Mouse (Mus musculus): ENCODE measurements around the gene Lbhd1.
A peak's percentile ranks its signal among the peaks of the same experiment; 100 is the strongest.

Lbhd1 gene

DNA sequence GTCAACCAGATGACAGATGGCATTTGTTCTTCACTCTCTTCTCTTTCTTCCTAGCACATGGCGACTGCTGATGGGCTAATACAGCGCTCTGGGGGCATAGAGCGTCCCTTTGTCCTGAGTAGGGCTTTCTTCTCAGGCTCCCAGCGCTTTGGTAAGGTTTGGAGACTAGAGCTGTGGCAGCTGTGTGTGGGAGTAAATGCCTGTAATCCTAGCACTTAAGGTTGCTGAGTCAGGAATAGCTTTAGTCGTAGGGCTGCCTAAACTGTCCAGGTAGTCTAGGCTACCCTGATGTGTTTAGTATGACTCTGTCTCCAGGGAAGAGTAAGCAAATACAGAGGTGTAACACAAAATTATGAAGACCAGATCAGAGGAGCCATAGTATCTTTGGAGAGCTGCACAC is 28.3 kb downstream of the Lbhd1 start:
- DNase-seq (ENCODE audit: low read depth): no peak

GRCm38 (mm10) chr19:8914212-8914611 is 30.7 kb downstream of the Lbhd1 start:
- DNase-seq (ENCODE audit: low read depth): no peak

GRCm38 (mm10) chr19:8919000-8919399 is 35.5 kb downstream of the Lbhd1 start:
- peak; percentile 83 for DNase-seq (ENCODE audit: low read depth)

DNA sequence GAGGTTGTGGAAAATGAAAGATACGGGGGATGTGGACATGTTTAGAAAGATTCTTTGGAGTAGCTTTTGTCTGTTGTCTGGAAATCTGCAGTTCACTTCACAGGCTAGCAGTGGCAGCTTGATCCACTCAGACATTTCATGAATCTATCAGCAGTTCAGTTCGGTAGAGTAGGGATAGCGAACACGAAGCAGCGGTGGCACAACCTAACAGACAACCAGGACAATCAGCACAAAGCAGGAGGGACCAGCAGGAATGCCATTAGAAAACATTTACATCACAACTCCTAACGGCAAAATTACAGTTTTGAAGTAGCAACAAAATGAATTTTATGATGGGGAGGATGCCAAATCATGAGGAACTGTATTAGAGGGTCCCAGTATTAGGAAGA is 36.1 kb downstream of the Lbhd1 start:
- DNase-seq (ENCODE audit: low read depth): no peak

GRCm38 (mm10) chr19:8920073-8920736 is 36.7 kb downstream of the Lbhd1 start, which contains the start of gene B3gat3:
Gene B3gat3 (plus strand): TSS chr19:8920374.
- DNase-seq (ENCODE audit: low read depth): peak; percentile 91

DNA sequence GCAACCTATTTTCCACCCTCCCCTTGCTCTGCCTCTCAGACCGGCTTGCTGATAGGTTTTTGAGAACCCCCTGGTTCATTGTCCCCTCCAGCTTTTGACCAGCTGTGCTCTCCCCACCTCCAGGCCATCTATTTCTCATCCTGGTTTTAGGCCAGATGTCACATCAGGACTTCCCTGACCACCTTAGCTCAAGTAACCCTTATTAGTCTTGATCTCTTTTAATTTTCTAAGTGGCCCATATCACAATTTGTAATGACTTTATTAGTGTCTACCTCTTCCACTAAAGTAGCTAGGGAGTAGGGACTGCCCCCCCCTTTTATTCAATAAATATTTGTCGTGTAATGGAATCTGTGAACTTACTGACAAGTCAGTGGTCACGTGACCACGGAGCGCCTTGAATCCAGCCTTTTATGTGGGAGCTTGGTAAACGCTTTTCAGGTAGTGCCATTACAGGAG is 37.3 kb downstream of the Lbhd1 start:
- peak; percentile 85 for DNase-seq (ENCODE audit: low read depth)

DNA sequence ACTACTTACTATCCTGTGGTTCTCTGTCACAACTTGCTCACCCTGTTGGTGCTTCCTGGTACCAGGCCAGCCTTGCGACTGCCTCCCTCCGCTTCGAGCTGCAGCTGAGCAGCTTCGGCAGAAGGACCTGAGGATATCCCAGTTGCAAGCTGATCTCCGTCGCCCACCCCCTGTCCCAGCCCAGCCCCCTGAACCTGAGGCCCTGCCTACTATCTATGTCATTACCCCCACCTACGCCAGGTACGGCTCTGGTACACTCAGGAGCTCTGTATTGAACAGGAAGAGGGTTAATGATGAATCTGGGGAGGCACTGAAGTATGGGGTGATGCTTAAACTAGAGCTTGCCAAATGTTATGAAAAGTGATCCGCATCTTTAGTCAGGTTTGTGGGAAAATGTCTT is 38.2 kb downstream of the Lbhd1 start:
- peak; percentile 53 for DNase-seq (ENCODE audit: low read depth)

GRCm38 (mm10) chr19:8926766-8927165 is 43.2 kb downstream of the Lbhd1 start:
- peak; percentile 63 for DNase-seq (ENCODE audit: low read depth)

DNA sequence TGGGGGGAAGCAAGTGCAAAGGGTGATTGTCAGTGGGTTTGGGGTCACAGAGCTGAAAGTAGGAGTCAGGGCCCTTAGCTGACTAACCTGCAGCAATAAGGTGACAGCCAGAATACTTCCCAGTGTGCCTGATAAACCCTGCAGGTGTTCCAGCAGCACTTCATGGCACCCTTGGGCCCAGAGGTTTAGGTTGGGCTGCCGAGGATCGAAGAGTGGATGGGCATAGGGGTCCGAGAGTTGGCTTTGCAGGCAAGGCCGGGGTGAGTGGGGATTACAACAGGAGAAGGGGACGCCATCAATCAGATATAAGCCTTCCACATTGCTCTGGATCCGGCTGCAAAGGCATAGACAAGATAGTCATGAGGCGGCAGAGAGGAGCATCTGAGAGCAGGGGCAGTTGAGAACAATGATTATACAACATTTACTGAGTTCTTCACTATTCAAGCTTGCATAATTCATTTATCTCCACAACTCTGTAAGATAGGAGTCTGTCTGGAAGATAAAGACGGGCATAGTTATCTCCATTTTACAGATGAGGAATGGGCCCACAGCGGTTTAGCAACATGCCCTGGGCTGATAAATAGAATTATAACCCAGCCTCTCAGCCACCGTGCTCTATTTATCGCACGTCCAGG is 44.5 kb downstream of the Lbhd1 start:
- no peak for DNase-seq (ENCODE audit: low read depth)

DNA sequence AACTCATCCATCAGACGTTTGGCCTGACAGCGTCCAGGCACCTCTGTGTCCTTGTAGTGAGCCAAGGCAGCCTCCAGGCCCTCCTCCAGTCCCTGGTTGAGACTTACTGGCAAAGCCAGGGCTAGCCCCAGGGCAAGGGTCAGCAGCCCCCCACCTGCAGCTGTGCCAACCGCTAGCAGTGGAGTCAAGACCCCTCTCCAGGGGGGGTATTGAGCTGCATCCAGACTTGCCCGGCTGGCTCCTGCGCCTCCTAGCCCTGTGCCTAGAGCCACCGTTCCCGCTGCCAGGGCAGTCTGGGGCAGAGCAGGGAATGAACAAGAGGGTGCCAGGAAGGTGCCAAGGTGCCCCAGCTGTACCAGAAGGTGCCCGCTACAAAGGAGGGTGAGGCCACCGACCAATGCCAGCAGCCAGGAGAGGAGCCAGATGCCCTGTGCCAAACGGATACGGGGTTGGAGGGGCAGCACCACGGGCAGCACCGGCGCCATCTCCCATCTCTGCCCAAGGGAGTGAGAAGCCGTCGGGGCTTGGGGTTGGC is 45.2 kb downstream of the Lbhd1 start:
- no peak for DNase-seq (ENCODE audit: low read depth)

DNA sequence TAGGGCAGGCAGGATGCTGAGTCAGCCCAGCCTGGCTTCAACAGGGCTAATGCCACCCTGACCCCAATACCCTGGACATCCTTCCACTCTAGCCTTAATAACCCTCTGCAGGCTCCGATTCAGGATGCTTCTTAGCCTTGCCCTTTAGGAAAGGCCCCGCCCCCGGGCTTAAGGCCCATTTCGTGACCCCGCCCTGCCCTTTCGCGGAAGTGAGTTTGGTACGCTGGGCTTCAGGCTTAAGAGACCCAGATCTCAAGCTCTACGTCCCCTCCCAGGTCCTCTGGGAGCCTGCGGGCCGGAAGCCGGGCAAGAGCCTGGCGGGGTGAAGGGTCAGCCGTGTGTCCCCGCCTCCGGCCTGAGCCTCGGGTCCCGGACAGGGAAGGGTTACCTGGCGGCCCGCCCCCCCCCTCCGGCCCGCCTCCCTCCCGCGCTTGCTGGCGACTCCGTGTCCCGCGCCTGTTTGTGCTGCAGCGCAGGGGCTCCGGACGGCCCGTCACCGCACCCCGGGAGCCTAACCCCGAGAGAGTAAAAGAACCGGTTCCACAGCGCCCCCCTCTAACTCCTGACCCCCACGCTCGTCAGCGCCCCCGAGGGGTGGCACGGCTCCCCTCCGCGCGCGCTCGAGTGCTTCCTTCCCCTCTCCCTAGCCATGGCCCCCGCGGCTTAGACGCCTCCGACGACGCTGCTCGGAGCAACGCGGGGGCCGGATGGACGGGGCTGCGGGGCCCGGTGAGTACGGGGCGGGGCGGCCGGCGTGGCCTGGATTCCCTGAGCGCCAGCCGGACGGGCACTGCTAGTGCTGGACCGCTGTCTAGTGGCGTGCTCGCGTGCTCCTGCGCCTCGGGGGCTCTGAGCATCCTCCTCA is 45.9 kb downstream of the Lbhd1 start, which contains the start of the genes Rom1 and Eml3:
Rom1 (minus strand) TSS at position 133 of the 865 bp plus-strand sequence.
Eml3 (plus strand) TSS at position 329 of the 865 bp plus-strand sequence.
- DNase-seq (ENCODE audit: low read depth): peak; percentile 93

GRCm38 (mm10) chr19:8930117-8930516 is 46.6 kb downstream of the Lbhd1 start:
- no peak for DNase-seq (ENCODE audit: low read depth)

GRCm38 (mm10) chr19:8930771-8931170 is 47.2 kb downstream of the Lbhd1 start:
- DNase-seq (ENCODE audit: low read depth): no peak

GRCm38 (mm10) chr19:8936736-8937135 is 53.2 kb downstream of the Lbhd1 start:
- DNase-seq (ENCODE audit: low read depth): no peak

- no peak for DNase-seq (ENCODE audit: low read depth)
Observed at GRCm38 (mm10) chr19:8940526-8941133, 57.1 kb downstream of the Lbhd1 start.

- no peak for DNase-seq (ENCODE audit: low read depth)
Observed at GRCm38 (mm10) chr19:8941136-8941514, 57.6 kb downstream of the Lbhd1 start.

DNA sequence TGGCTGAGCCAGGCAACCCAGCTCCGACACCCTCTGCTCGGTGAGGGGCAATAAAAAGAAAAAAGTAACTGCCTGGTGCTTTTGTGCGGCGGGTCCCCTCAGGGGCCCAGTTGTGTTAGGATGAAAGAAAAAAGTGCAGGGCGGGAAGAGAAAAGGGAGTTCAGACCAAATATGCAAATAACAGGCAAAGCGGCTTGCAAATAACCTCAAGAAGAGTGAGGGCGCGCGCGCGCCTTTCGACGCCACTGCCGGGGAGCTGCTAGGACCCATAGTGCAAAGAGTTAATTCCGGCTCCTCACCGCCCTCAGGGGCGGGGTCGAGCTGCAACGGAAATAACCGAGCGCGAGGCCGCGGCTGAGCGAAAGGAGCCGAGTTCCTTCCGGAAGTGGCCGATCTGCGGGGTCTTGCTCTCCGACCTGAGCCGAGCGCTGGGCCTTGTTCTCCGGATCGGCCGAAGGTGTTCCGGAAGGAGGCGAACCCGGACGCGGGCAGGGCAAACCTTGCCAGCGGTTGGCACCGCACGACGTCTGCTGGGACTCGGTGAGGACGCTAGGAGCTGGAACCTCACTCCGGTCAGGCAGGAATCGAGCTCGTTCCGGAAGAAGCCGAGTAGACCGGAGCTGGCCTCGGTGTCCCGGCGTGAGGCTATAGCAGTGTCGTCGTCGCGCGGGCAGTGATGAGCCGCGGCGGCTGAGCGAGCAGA is 58.1 kb downstream of the Lbhd1 start, which contains the start of gene Mta2:
Mta2 (plus strand) TSS at position 361 of the 703 bp plus-strand sequence.
- peak; percentile 98 for DNase-seq (ENCODE audit: low read depth)

Measured in induced T-regulatory cell, adult 2 months (primary cell).